Mouse (Mus musculus) testis, adult 2 months (tissue): ENCODE measurements around the gene Bgn. TPM values are rescaled to one million over a fixed set of nuclear protein-coding genes. Genes with fewer than 3 reads are reported as not detected.

ENCODE experiments used
- H3K27ac ChIP-seq: fragments of 200-500 bp; 2 replicates; pipeline ENCODE4 v1.5.1; 2012; ENCODE audit warnings: low read depth, low read length; ENCODE audit not compliant: control insufficient read depth, insufficient read depth
- H3K27me3 ChIP-seq: fragments of 200-500 bp; 2 replicates; pipeline ENCODE4 v1.6.1; 2012; ENCODE audit warnings: mild to moderate bottlenecking, low read length, moderate library complexity; ENCODE audit not compliant: control insufficient read depth, insufficient read depth
- H3K36me3 ChIP-seq: fragments of 200-500 bp; 2 replicates; pipeline ENCODE4 v1.6.1; 2012; ENCODE audit warnings: mild to moderate bottlenecking, low read length; ENCODE audit not compliant: control insufficient read depth, insufficient read depth
- H3K4me1 ChIP-seq: fragments of 200-500 bp; 2 replicates; pipeline ENCODE4 v1.6.1; 2012; ENCODE audit warnings: low read length; ENCODE audit not compliant: control insufficient read depth, insufficient read depth
- H3K4me3 ChIP-seq: fragments of 200-500 bp; 2 replicates; pipeline ENCODE4 v1.5.1; 2012; ENCODE audit warnings: low read depth, mild to moderate bottlenecking, low read length, moderate library complexity, mixed read lengths; ENCODE audit not compliant: control insufficient read depth
- CTCF ChIP-seq: fragments of 200-500 bp; IDR thresholded peaks from 2 replicates; pipeline ENCODE4 v1.5.1; 2012; ENCODE audit warnings: low read depth, mild to moderate bottlenecking, inconsistent platforms, low read length, moderate library complexity; ENCODE audit not compliant: control insufficient read depth, insufficient read depth, insufficient replicate concordance
- POLR2A ChIP-seq: fragments of 200-500 bp; IDR thresholded peaks from 2 replicates; pipeline ENCODE4 v1.6.1; 2012; ENCODE audit warnings: low read depth, mild to moderate bottlenecking, inconsistent platforms, low read length, moderate library complexity; ENCODE audit not compliant: control insufficient read depth
- polyA plus RNA-seq: library from polyadenylated mRNA; depleted of rRNA; stranded (reverse); fragments of >200 nt; gene quantifications from 2 replicates; pipeline ENCODE4 v1.2.3, GENCODE M21; 2012

The Bgn gene
- polyA plus RNA-seq, 1 experiment = 54.4 TPM

- Histone ChIP-seq H3K36me3 (no peaks in the 10 kb centered on the region), H3K4me3 (no peak overlapping the region), H3K27ac (0 out of 2 replicates have a peak overlapping the region, but pooled peaks have one; percentile 36), H3K27me3 (no peaks in the 10 kb centered on the region), H3K4me1 (no peaks in the 10 kb centered on the region; the same call in none of the 2 replicates)
- TF ChIP-seq CTCF (no peak), POLR2A (no peak)
Observed at GRCm38 (mm10) chrX:73467446-73468241, 15.8 kb upstream of the Bgn start.

GRCm38 (mm10) chrX:73468330-73468729, 15.1 kb upstream of the Bgn start:
- Histone ChIP-seq H3K27me3 (no peaks in the 10 kb centered on the region), H3K4me3 (no peak overlapping the region), H3K27ac (no peak overlapping the region), H3K4me1 (no peaks in the 10 kb centered on the region; the same call in none of the 2 replicates), H3K36me3 (no peaks in the 10 kb centered on the region)
- TF ChIP-seq CTCF (no peak), POLR2A (no peak)

- no peak for TF ChIP-seq CTCF
- no peak for TF ChIP-seq POLR2A
- Histone ChIP-seq H3K4me3 (no peak overlapping the region), H3K27ac (peak overlapping the region; percentile 36; the same call in 1 of the 2 replicates), H3K36me3 (no peaks in the 10 kb centered on the region), H3K27me3 (no peaks in the 10 kb centered on the region), H3K4me1 (no peaks in the 10 kb centered on the region; the same call in none of the 2 replicates)
Observed at GRCm38 (mm10) chrX:73468752-73469151, 14.7 kb upstream of the Bgn start.

GRCm38 (mm10) chrX:73471764-73472163, 11.6 kb upstream of the Bgn start:
- Histone ChIP-seq H3K36me3 (no peaks in the 10 kb centered on the region), H3K27ac (no peak overlapping the region), H3K4me1 (no peaks in the 10 kb centered on the region; the same call in none of the 2 replicates), H3K27me3 (no peaks in the 10 kb centered on the region), H3K4me3 (no peak overlapping the region)
- TF ChIP-seq POLR2A (no peak), CTCF (no peak)

- Histone ChIP-seq H3K4me1 (no peaks in the 10 kb centered on the region), H3K36me3 (no peaks in the 10 kb centered on the region), H3K27me3 (no peaks in the 10 kb centered on the region), H3K27ac (0 out of 2 replicates have a peak overlapping the region, but pooled peaks have one; percentile 29), H3K4me3 (no peak overlapping the region)
- no peak for TF ChIP-seq CTCF
- TF ChIP-seq POLR2A = no peak
Observed at GRCm38 (mm10) chrX:73474340-73475165, 8.8 kb upstream of the Bgn start.

GRCm38 (mm10) chrX:73475658-73476256, 7.6 kb upstream of the Bgn start:
- H3K4me1 ChIP-seq = no peaks in the 10 kb centered on the region
- no peaks in the 10 kb centered on the region for H3K36me3 ChIP-seq
- no peak overlapping the region for H3K4me3 ChIP-seq
- peak overlapping the region; percentile 53; the same call in 1 of the 2 replicates for H3K27ac ChIP-seq
- H3K27me3 ChIP-seq = no peaks in the 10 kb centered on the region
- TF ChIP-seq CTCF = no peak
- TF ChIP-seq POLR2A = no peak

GRCm38 (mm10) chrX:73476621-73477020, 6.8 kb upstream of the Bgn start:
- no peak overlapping the region for H3K4me3 ChIP-seq
- no peaks in the 10 kb centered on the region for H3K4me1 ChIP-seq
- TF ChIP-seq CTCF (no peak), POLR2A (no peak)
- H3K27ac ChIP-seq = peak overlapping the region; percentile 53; the same call in 1 of the 2 replicates
- H3K27me3 ChIP-seq = no peaks in the 10 kb centered on the region
- no peaks in the 10 kb centered on the region for H3K36me3 ChIP-seq
